Mouse (Mus musculus): ENCODE measurements around the gene Pdpk1.

- TF ChIP-seq POLR2AphosphoS2 (IDR thresholded peaks at IDR 0.05; ENCODE audit: low read length): no peak
- TF ChIP-seq KAT2A (conservative IDR thresholded peaks at IDR 0.05; ENCODE audit: low read depth, low read length): no peak
- no peak for TF ChIP-seq CTCF (IDR thresholded peaks at IDR 0.05 in 2 of 3, conservative IDR thresholded peaks at IDR 0.05 in 1 of 3; ENCODE audit: control insufficient read depth in 1 of 3, insufficient read depth in 1 of 3, low read depth in 2 of 3, low read length in 3 of 3, poor library complexity in 1 of 3, severe bottlenecking in 1 of 3)
Measured at GRCm38 (mm10) chr17:24190934-24191333, 40.2 kb upstream of the Pdpk1 start.
